Mouse (Mus musculus): ENCODE measurements at regions not wholly inside any gene's neighbourhood (a gene's known extent, or its start where the extent isn't known, plus 50 kb on each side); places are given as distances from the start of the nearest gene placed in this dataset.

- DNase-seq (ENCODE audit: extremely low spot score, low read depth, low spot score) = no peak
Measured at GRCm38 (mm10) chr7:70300516-70300915, 66.0 kb downstream of the Nr2f2 start.

DNA sequence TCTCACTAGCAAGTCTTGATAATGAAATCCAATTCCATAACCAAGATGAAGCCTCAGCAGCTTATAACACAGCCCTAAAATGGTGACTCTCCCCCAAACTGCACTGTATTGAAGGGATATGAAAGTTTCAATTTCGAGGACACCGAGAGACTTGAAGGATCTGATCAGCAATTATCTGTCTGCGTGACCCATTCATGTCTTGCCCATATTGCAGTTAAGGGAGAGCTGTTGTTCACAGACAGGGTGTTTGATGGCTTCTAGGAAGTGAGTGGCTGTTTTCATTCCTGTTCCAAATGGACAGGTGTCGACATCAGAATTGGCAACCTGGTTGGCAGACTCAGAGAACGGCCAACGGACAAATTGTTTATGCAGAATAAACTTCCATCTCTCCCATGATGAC, 75.1 kb downstream of the Nr2f2 start:
- DNase-seq (ENCODE audit: extremely low spot score, low read depth, low spot score) = no peak

DNA sequence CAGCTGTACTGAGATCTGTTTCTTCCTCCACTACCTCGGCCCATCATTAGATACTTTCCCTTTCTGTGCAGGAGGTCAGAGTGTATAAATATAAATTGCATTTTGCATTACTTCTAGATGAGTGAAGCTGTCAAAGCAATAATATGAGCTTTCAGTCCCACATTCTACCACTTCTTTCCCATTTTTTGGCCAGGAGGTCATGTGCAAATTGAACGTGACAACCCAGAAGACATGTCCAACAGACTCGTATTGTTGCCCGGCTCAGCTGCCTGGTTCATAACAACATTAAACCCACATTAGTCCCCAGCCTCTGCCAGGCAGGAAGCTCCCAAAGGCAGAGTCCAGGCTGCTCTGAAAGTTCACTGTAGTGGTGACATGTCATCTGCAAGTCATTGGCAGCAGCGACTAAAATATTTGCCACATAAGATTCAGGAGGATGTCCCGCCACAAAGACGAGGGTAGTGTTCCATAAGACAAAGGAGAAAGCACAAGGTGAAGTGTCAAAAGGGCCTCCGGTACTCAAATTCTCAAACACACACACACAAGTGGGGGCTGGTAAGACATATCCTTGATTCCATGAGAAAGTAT, 75.7 kb downstream of the Nr2f2 start:
- DNase-seq (ENCODE audit: extremely low spot score, low read depth, low spot score) = no peak

DNA sequence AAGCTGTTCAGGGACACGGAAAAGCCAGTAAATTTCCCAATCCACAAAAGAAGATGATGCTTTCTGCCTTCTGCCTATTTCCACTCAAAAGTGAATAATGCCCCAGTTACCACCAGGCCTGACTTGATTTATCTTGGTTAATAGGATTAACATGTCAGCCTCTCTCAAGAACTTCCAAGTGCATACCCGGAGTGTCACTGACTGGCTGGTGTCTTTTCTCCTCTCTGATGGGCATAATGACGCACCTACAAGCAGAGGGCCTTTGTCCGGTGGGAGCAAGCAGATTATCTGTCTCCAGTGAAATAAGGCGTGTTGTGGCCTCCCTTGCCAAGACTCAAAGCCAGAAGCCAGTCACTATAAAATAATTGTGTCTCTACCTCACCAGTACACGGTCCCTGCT, 76.3 kb downstream of the Nr2f2 start:
- DNase-seq (ENCODE audit: extremely low spot score, low read depth, low spot score) = no peak

DNA sequence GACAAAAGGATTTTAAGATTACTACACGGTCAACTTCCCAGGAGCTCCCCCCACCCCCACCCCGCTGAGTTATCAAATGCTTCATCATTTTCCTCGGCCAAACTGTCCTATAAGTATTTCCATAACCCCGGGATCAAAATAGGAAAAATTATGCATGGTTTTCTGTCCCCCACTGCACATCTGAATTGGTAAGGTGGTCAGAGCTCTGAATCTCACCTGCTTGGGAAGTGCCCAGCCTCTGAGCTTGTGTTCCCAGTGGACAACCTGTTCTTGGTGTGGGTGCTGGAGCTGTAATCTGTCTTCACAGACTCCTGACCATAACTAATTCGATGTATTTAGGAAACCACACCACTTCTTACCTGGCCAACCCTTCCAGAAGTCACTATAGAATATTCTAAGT, 77.9 kb downstream of the Nr2f2 start:
- DNase-seq (ENCODE audit: extremely low spot score, low read depth, low spot score) = no peak

DNA sequence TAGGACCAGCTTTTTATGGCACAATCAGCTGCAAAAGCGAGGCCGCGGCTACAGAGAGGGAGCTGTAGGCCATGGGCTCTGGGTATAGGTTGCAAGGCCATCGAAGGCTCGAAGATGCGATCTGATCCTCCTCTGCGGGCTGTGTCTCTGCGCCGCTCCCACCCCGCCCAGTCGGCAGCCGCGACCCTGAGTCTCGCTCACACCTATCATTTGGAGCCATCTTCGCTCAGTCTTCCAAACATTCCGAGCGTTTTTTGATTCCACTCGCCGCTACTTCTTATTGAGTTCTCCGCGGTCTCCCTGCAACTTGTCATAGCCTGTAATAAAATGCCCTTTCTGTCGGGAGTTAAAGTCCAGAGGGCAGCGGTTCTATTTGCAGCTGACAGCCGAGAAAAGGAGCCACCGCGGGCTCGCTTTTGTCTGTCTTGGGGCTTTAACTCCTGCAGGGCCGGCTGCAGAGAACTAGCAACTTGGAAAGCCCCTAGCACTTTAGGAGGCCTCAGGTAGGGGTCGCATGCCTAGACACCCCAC, 78.6 kb downstream of the Nr2f2 start:
- no peak for DNase-seq (ENCODE audit: extremely low spot score, low read depth, low spot score)

GRCm38 (mm10) chr7:70286836-70287355, 79.6 kb downstream of the Nr2f2 start:
- no peak for DNase-seq (ENCODE audit: extremely low spot score, low read depth, low spot score)

- DNase-seq (ENCODE audit: extremely low spot score, low read depth, low spot score) = no peak
Measured at GRCm38 (mm10) chr7:70285344-70285743, 81.2 kb downstream of the Nr2f2 start.

DNA sequence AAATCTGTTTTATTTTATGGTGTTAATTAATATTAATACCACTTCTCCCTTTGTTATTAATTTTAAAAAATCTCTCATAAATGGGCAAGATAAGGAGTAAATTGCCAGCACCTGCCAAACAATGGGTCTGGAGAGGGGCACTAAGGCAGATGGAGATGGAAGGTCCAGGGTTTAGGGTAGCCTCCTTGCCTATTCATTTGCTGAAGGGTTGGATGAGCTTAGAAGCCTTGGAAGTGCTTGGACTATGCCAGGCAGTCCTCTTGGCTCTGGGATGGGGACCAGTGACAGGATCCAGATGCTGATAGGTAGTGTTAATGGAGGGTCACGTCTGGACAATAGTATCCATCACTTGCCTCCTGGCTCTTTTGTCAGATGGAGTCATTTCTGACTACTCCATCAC, 82.7 kb downstream of the Nr2f2 start:
- DNase-seq (ENCODE audit: extremely low spot score, low read depth, low spot score) = no peak

DNA sequence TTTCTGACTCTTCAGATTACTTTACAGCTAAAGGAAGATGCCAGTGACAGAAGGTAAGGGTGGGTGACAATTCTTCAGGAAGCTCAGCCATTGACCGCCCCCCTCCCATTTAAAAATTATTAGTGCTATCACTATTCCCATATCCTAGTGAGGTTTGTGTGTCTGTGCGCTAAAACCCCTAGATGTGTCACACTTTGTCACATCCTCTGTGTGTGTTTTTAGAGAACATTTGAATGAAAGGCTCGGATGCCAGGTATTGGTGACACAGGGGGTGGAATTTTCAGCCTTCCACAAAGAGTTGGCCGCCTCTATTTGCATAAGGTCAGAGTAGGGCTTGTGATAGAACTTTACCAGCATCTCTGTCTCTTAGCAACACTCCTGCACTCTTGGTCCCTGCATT, 83.4 kb downstream of the Nr2f2 start:
- no peak for DNase-seq (ENCODE audit: extremely low spot score, low read depth, low spot score)

- no peak for DNase-seq (ENCODE audit: extremely low spot score, low read depth, low spot score)
Measured at GRCm38 (mm10) chr7:70281891-70282515, 84.5 kb downstream of the Nr2f2 start.

GRCm38 (mm10) chr7:70281381-70281750, 85.2 kb downstream of the Nr2f2 start:
- DNase-seq (ENCODE audit: extremely low spot score, low read depth, low spot score) = no peak

- DNase-seq (ENCODE audit: extremely low spot score, low read depth, low spot score) = no peak
Measured at GRCm38 (mm10) chr7:70280643-70281380, 85.7 kb downstream of the Nr2f2 start.

DNA sequence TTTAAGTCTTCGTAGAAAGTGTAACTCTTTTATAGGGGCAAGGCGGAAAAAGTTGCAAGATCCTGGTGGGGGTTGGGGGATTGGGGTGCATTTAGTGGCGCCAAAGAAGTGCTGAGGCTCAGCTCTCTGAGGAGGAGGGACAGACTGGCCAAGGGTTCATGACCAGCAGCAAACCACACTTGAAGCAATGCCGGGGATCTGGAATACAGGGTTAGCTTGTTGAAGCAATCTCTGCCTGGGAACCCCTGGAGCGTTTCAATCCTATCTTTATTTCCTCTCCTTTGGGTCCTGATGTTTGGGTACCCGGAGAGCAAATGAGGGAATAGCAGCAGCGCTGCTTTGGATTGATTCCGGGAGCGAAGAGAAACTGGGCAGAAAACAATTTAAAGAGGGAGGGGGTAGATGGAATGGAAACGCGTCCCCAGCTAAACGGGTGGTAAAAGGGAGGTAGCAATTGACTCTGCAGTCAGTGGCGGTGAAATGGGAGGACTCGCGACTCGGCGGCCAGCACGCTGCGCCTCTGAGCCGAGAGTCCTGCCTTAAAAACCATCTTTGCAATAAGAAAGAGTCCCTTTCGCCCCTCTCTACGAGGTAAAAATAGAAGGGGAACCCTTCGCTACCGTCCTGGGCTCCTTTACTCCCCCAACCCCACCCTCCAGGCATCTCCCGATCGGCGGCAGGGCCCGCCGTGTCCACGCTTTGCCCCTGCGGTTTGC, 86.5 kb downstream of the Nr2f2 start:
- DNase-seq (ENCODE audit: extremely low spot score, low read depth, low spot score) = no peak

- no peak for DNase-seq (ENCODE audit: extremely low spot score, low read depth, low spot score)
Measured at GRCm38 (mm10) chr7:70279101-70279500, 87.4 kb downstream of the Nr2f2 start.

- no peak for DNase-seq (ENCODE audit: extremely low spot score, low read depth, low spot score)
Measured at GRCm38 (mm10) chr7:70276078-70276477, 90.5 kb downstream of the Nr2f2 start.

- no peak for DNase-seq (ENCODE audit: extremely low spot score, low read depth, low spot score)
Measured at GRCm38 (mm10) chr7:70274312-70274711, 92.2 kb downstream of the Nr2f2 start.

GRCm38 (mm10) chr7:70267075-70267474, 99.5 kb downstream of the Nr2f2 start:
- DNase-seq (ENCODE audit: extremely low spot score, low read depth, low spot score) = no peak

DNA sequence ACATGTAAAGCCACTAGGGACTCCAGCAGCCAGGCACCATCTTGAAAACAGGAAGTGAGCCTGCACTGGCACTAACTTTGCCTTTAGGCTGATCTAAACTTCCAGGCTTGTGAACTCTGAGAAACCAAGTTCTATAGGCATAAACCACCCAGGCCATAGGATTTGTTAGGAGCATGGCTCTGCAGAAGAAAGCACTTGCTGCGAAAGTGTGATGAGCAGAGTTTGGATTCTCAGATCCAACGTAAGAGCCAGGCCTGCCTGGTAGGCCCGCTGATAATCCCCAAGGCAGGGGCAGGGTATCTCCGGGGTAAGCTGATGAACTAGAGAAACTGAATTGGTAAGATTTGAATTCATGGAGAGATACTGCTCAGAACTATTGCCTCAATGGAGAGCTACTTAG, 109.7 kb downstream of the Nr2f2 start:
- DNase-seq (ENCODE audit: extremely low spot score, low read depth, low spot score) = no peak

DNA sequence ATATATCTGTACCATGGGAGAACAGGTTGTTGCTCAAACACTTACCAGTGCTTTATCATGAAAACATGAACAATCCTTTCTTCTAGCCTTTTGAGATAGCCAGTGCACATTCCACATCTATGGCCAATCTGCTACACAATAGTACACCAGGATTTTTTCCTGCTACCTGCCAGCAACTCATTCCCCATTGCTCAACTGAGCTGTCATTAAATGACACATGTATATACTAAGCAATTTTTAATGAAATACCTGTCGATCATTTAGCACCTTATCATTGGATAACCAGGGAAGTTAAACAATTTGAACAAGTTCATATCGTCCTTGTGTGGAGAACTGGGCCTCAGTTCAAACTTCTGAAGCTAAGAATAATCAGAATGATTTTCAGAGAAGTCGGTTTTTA, 111.5 kb downstream of the Nr2f2 start:
- DNase-seq (ENCODE audit: extremely low spot score, low read depth, low spot score) = no peak

GRCm38 (mm10) chr7:70253275-70253674, 113.3 kb downstream of the Nr2f2 start:
- DNase-seq (ENCODE audit: extremely low spot score, low read depth, low spot score) = no peak
